Mouse (Mus musculus) liver, embryonic 15.5 days (tissue): ENCODE measurements around the gene Susd6. TPM values are rescaled to one million over a fixed set of nuclear protein-coding genes. Genes with fewer than 3 reads are reported as not detected.
A peak's percentile ranks its signal among the peaks of the same experiment; 100 is the strongest.

ENCODE experiments used
- ATAC-seq: fragments of 200-750 bp; cut with Nextera tagmentation; 2 replicates; pipeline ENCODE4 v1.8.0; 2017; ENCODE audit warnings: moderate number of reproducible peaks, mild to moderate bottlenecking, moderate library complexity; ENCODE audit not compliant: insufficient read depth
- H3K27ac ChIP-seq: fragments of 300-500 bp; sonication (generic); replicated peaks from 2 replicates; pipeline ENCODE4 v1.5.1; 2015; ENCODE audit warnings: mild to moderate bottlenecking, inconsistent platforms
- H3K27me3 ChIP-seq: fragments of 300-500 bp; sonication (generic); 2 replicates; pipeline ENCODE4 v1.6.1; 2015; ENCODE audit warnings: mild to moderate bottlenecking, inconsistent platforms
- H3K36me3 ChIP-seq: fragments of 300-500 bp; sonication (generic); replicated peaks from 2 replicates; pipeline ENCODE4 v1.6.1; 2015; ENCODE audit warnings: moderate library complexity, mild to moderate bottlenecking, inconsistent platforms
- H3K4me1 ChIP-seq: fragments of 300-500 bp; sonication (generic); replicated peaks from 2 replicates; pipeline ENCODE4 v1.6.1; 2015; ENCODE audit warnings: inconsistent platforms
- H3K4me2 ChIP-seq: fragments of 300-500 bp; sonication (generic); 2 replicates; pipeline ENCODE4 v1.6.1; 2015; ENCODE audit warnings: moderate library complexity, mild to moderate bottlenecking, inconsistent platforms
- H3K4me3 ChIP-seq: fragments of 300-500 bp; sonication (generic); replicated peaks from 2 replicates; pipeline ENCODE4 v1.5.1; 2015; ENCODE audit warnings: mild to moderate bottlenecking, inconsistent platforms
- H3K9ac ChIP-seq: fragments of 300-500 bp; sonication (generic); 2 replicates; pipeline ENCODE4 v1.6.1; 2015; ENCODE audit warnings: moderate library complexity, mild to moderate bottlenecking, inconsistent platforms
- H3K9me3 ChIP-seq: fragments of 300-500 bp; sonication (generic); replicated peaks from 2 replicates; pipeline ENCODE4 v1.6.1; 2016; ENCODE audit warnings: inconsistent platforms
- WGBS: fragments of 180-500 bp; shearing (Covaris S2); methylation state at CpG from one replicate; pipeline ENCODE4 v1.1.7; 2015; ENCODE audit warnings: mixed read lengths; ENCODE audit not compliant: insufficient replicate concordance; 5-methylcytosine and 5-hydroxymethylcytosine counted together
- polyA plus RNA-seq: library from polyadenylated mRNA; unstranded; fragments of >200 nt; fragmentation: Nextera tagmentation; extraction: Ambion mirVana; gene quantifications from 2 replicates; pipeline ENCODE4 v1.2.1, GENCODE M21; 2015

The Susd6 gene
- polyA plus RNA-seq, 1 experiment from 2014 or later = 13.7 TPM

DNA sequence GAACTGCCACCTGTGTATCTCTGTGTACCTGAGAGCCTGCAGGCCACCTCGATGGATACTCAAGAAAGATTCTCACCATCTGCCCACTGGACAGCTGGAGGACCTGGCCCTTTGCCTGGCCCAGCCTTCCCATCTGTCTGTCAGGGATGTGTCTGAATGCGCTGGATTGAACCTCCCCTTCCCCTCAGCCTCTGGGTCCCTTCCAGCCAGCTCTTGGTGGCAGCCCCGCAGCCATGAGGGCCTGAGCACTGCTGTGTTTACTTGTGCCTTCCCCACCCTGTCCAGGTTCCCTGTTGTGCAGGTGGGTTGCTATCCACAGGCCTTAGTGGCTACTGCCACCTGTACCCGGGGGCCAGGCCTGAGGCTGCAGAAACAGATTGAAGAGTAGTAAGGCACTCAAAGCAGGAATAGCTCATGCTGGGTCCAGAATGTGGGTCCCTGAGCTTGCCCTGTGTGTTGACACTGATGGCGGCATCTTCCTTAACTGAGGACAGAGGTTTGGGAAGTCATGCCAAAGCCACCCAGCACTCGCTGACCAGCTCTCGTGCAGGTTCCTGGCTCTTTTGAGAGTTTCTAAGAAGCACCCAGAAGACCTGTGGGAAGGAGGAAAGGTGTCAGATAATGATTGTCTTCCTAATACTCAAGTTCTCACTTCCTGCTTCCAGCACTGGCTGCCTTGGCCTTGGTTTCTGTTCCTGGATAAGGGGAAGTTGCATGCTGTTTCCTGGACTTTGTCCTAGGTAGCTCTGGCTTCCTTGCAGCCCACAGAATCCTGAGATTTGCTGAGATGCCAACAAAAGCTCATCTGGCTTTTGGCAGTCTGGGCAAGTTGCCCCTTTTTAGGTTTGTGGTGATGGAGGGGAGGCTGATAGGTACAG is 87.1 kb downstream of the Susd6 start:
- WGBS = 78% methylated on average over 7 of the region's 7 CpGs
- Histone ChIP-seq H3K4me3 (no peak overlapping the region), H3K27me3 (no peaks in the 10 kb centered on the region), H3K27ac (no peak overlapping the region), H3K36me3 (peaks cover 83% of the 10 kb centered on the region), H3K4me1 (no peaks in the 10 kb centered on the region), H3K9me3 (no peaks in the 10 kb centered on the region), H3K9ac (no peak overlapping the region), H3K4me2 (no peak overlapping the region)
- ATAC-seq = no peak

DNA sequence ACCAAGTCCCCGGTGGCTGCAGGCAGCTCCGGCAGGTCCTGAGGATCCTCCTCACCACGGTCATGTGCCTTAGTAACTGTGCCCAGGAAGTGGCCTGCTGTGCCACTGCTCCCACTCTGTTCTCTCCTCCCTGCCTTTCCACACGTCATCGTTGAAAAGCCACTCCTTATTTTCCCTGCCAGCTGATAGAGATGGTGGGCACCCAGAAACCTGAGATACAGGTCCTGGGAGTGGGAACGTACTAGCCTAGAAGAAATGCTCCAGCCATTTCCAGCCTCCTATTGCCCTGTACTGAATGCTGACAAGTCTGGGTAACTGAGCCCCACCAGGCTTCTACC is 87.8 kb downstream of the Susd6 start:
- no peaks in the 10 kb centered on the region for H3K27me3 ChIP-seq
- ATAC-seq = no peak
- no peak overlapping the region for H3K27ac ChIP-seq
- no peaks in the 10 kb centered on the region for H3K9me3 ChIP-seq
- 82% methylated on average over 6 of the region's 6 CpGs for WGBS
- no peak overlapping the region for H3K9ac ChIP-seq
- H3K4me1 ChIP-seq = no peaks in the 10 kb centered on the region
- no peak overlapping the region for H3K4me2 ChIP-seq
- no peak overlapping the region for H3K4me3 ChIP-seq
- peaks cover 77% of the 10 kb centered on the region for H3K36me3 ChIP-seq

DNA sequence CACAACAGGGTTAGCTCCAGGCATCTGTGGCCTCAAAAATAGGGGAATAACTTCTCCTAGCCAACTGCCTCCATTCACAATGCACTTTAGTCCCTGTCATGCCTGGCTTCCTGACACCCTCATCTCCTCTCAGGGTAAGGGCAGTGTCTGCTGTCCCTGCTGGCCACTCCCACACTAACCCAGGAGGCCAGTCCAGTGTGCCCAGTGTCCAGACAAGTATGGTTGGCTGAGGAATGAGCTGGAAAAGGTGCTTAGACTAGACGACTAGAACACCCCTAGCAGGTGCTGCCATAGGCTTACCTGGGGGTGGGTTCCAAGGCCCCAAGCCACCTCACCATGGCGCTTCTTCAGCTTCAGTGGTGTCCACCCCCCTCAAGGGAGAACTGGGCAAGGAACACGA is 88.3 kb downstream of the Susd6 start:
- WGBS = 71% methylated on average over 3 of the region's 3 CpGs
- no peak overlapping the region for H3K27ac ChIP-seq

DNA sequence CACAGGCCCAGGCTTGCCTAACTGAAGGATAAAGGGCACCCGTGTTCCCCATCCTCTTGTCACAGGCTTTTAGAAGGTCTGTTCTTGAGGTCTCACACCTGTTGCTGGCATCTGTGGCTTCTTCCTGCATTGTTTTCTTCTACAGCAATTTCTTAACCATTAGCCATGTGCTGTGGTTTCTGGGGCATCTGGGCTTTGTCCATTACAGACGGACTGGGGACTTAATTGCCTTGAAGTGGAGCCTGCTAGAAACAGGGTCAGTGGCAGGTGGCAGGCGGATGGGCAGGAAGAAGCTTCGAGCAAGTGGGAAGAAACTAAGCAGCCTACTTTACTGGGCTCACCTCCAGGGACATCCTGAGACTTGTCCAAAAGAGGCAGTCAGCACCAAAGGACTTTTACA is 89.0 kb downstream of the Susd6 start:
- Histone ChIP-seq H3K9ac (no peak overlapping the region), H3K27me3 (no peaks in the 10 kb centered on the region), H3K27ac (no peak overlapping the region), H3K9me3 (no peaks in the 10 kb centered on the region), H3K4me3 (no peak overlapping the region), H3K4me2 (no peak overlapping the region), H3K36me3 (peaks cover 66% of the 10 kb centered on the region), H3K4me1 (no peaks in the 10 kb centered on the region)
- ATAC-seq = no peak
- 76% methylated on average over 4 of the region's 4 CpGs for WGBS

More for the DNA sequence above, 88.3 kb downstream of the Susd6 start:
- Histone ChIP-seq H3K36me3 (peaks cover 72% of the 10 kb centered on the region), H3K27me3 (no peaks in the 10 kb centered on the region), H3K4me1 (no peaks in the 10 kb centered on the region), H3K9me3 (no peaks in the 10 kb centered on the region), H3K4me3 (no peak overlapping the region), H3K4me2 (no peak overlapping the region), H3K9ac (no peak overlapping the region)
- ATAC-seq = no peak

DNA sequence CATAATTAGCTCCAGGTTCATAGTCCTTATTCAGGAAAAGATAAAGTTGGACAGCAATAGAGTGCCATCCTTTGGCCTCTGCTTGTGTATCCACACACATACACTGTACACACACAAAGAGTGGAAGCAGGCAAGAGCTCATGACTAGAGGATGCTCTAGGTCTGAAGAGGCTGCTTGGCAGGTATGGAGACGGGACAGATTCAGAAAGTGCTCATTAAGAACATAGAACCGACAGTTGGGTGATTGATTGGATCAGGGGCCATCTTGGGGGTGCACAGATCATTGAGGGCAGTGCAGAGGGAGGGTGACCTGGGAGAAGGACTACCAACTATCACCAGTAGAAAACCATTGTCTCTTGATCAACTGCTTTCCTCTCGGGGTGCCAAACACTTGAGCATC is 90.8 kb downstream of the Susd6 start:
- Histone ChIP-seq H3K36me3 (peaks cover 47% of the 10 kb centered on the region), H3K4me3 (no peak overlapping the region), H3K27me3 (no peaks in the 10 kb centered on the region), H3K4me1 (peaks cover 14% of the 10 kb centered on the region), H3K4me2 (no peak overlapping the region), H3K9ac (no peak overlapping the region), H3K9me3 (no peaks in the 10 kb centered on the region), H3K27ac (no peak overlapping the region)
- no peak for ATAC-seq
- 80% methylated on average over 3 of the region's 3 CpGs for WGBS

DNA sequence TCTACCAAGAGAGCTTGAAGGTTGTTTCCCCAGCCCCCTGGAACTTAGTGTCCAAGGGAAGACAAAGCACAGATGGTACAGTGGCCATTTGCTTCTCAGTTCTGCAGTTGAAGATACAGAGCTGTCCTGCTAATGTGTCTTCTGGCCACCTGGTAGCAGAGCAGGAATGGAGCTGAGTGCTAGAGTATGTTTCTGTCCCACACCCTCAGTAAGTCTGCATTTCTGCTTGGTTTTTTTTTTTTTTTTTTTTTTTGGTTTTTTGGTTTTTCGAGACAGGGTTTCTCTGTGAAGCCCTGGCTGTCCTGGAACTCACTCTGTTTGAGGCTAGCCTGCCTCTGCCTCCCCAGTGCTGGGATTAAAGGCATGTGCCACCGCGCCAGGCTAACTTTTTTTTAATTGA is 93.0 kb downstream of the Susd6 start:
- Histone ChIP-seq H3K36me3 (peaks cover 26% of the 10 kb centered on the region), H3K4me1 (peaks cover 19% of the 10 kb centered on the region), H3K27me3 (no peaks in the 10 kb centered on the region), H3K9ac (no peak overlapping the region), H3K4me2 (no peak overlapping the region), H3K9me3 (no peaks in the 10 kb centered on the region), H3K4me3 (no peak overlapping the region), H3K27ac (no peak overlapping the region)
- 82% methylated on average over 3 of the region's 3 CpGs for WGBS
- ATAC-seq = no peak

DNA sequence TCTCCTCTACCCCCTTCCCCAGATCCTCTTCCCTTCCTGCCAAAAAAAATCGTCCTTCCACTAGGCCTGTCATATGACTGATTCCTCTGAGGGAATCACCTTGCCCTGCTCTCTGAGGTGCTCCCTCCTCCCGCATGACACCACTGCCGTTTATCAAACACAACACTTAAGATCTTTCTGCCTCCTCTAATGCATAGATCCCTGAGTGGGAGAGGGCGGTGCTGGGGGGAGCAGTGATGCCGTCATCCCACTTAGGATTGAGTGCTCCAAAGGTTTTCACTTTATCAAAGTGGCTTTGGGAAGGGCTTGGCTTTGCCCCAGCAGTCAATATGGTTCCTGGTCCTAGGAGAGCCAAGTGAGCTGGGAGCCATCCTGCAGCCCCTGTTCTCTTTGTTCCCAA is 93.6 kb downstream of the Susd6 start:
- Histone ChIP-seq H3K36me3 (peaks cover 19% of the 10 kb centered on the region), H3K27ac (no peak overlapping the region), H3K4me1 (peaks cover 19% of the 10 kb centered on the region), H3K9ac (no peak overlapping the region), H3K4me2 (no peak overlapping the region), H3K27me3 (no peaks in the 10 kb centered on the region), H3K4me3 (no peak overlapping the region), H3K9me3 (no peaks in the 10 kb centered on the region)
- WGBS = 45% methylated on average over 5 of the region's 5 CpGs
- ATAC-seq = no peak

DNA sequence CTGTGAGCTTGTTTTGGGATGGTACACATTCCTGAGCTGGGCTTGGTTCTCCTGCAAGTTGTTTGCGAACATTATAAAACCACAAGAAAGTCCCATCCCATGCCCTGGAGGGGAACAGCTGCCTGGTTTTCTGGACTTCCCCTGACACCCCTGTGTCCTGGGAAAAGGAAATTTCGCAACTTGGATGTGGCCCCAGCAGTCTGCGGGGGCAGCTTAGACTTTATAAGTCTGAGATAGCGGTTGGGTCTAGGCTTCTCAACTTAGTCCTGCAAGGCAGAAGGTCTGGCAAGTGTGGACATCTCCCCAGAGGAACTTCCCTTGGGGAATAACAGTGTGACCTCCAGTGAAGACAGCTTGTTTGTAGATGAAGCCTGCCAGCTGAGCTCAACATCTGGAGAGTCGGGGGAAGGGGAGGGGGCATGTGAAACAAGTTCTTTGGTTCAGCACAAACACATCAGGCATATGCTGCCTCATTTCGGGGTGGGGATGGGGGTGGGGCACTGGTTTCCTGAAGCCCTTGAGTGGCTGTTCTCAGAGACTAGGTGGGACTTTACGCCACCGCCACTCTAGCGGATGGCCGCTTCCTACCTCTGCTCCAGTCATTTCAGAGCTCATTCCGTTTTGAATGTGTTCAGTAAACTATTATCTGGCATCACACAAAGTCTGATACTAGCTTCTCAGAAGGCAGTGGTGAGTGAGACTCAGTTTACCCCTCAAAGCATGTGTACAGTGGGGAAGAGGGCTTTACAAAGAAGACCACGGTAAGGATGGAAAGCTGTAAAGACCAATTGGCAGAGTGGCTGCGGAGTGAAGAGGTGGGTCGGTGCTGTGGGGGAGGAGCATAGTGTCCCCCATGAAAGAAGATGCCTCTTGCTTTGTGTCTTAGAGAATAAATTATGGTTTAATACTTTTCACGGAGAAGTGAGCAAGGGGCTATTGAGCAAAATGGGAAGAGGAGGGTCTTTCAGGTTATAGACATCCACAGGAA is 95.3 kb downstream of the Susd6 start:
- Histone ChIP-seq H3K9me3 (no peaks in the 10 kb centered on the region), H3K4me2 (peak overlapping the region; percentile 45), H3K36me3 (peaks cover 4% of the 10 kb centered on the region; the same call in 1 of the 2 replicates), H3K9ac (no peak overlapping the region), H3K27ac (no peak overlapping the region), H3K4me3 (no peak overlapping the region; the same call in 1 of the 2 replicates), H3K4me1 (peaks cover 19% of the 10 kb centered on the region), H3K27me3 (no peaks in the 10 kb centered on the region)
- 19% methylated on average over 15 of the region's 15 CpGs for WGBS
- ATAC-seq = no peak

- H3K9me3 ChIP-seq = no peaks in the 10 kb centered on the region
- H3K4me3 ChIP-seq = no peak overlapping the region
- peaks cover 19% of the 10 kb centered on the region for H3K4me1 ChIP-seq
- peak; percentile 38 for ATAC-seq
- H3K9ac ChIP-seq = no peak overlapping the region
- H3K4me2 ChIP-seq = no peak overlapping the region
- no peaks in the 10 kb centered on the region for H3K27me3 ChIP-seq
- 42% methylated on average over 2 of the region's 2 CpGs for WGBS
- H3K27ac ChIP-seq = peak overlapping the region; percentile 68
- no peaks in the 10 kb centered on the region for H3K36me3 ChIP-seq
Measured at GRCm38 (mm10) chr12:80887036-80887435, 96.7 kb downstream of the Susd6 start.

DNA sequence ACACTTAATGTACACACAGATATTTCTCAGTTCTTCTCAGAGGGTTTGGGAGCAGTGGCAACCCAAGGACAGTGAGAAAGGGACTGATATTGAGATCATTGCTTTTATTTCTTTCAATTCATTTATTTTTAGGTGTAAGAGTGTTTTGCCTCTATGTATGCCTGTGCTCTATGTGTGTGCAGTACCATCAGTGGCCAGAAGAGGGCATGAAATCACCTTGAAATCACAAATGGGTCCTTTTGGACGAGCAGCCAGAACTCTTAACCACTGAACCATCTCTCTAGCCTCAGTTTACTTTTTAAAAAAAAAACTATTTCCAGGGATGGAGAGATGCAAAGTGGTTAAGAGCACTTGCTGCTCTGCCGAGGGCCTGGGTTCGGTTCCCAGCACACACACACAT is 99.0 kb downstream of the Susd6 start:
- WGBS = 78% methylated on average over 3 of the region's 3 CpGs
- Histone ChIP-seq H3K9ac (no peak overlapping the region), H3K4me3 (no peak overlapping the region), H3K27ac (no peak overlapping the region), H3K36me3 (no peaks in the 10 kb centered on the region), H3K27me3 (no peaks in the 10 kb centered on the region), H3K9me3 (no peaks in the 10 kb centered on the region), H3K4me2 (no peak overlapping the region), H3K4me1 (peaks cover 19% of the 10 kb centered on the region)
- ATAC-seq = no peak

GRCm38 (mm10) chr12:80891074-80891473 is 100.8 kb downstream of the Susd6 start:
- ATAC-seq = peak; percentile 51; the same call in 1 of the 2 replicates
- Histone ChIP-seq H3K27me3 (peaks cover 5% of the 10 kb centered on the region; the same call in 1 of the 2 replicates), H3K4me2 (no peak overlapping the region), H3K4me1 (peaks cover 9% of the 10 kb centered on the region; the same call in 1 of the 2 replicates), H3K36me3 (no peaks in the 10 kb centered on the region), H3K9ac (no peak overlapping the region), H3K27ac (no peak overlapping the region), H3K4me3 (no peak overlapping the region), H3K9me3 (no peaks in the 10 kb centered on the region)
- whole genome bisulfite sequencing = 60% methylated on average over 2 of the region's 2 CpGs
